Mouse (Mus musculus): Measurements from ENCODE around the gene Rnaset2a. TPM values are rescaled to one million over a fixed set of nuclear protein-coding genes. Genes with fewer than 3 reads are reported as not detected.
"Not testable (repeated sequence)": the region's sequence is repeated elsewhere in the genome, so short reads cannot be mapped to it uniquely, and the experiment has no call there.

Gene Rnaset2a
- polyA plus RNA-seq, 1 experiment from 2014 or later, result 21.6 TPM

DNA sequence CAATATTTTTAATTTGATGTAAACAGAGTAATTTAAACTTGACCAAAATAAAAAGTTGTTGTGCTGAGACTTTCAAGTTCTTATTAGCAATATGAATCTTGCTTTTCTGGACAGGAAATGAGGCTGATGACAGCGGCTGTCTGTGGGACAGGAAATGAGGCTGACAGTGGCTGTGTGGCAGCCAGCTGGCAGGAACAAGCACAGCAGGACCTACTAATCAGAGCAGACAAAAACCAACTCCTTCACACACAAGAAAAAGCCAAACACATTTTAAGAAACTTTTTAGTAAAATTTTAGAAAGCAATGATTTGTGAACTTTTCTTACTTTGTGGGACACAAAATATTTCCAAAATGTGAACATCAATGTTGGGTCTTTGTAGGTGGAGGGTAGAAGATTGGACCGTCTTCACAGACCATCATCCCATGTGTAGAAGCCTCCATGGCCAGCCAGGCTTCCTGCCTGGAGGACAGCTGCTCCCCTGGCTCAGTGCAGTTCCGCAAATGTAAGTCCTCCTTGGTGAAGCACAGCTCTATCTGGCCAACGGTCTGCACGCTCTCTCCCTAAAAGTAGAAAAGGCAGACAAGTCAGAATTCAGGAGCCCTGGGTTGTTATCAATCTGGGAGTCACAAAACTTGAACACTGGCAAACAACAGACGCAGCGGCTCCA lies 19.4 kb downstream of the Rnaset2a start:
- not testable (repeated sequence) for H3K4me2 ChIP-seq (replicated peaks); H3K36me3 ChIP-seq; H3K9me3 ChIP-seq (replicated peaks); H3K4me3 ChIP-seq; H3K4me1 ChIP-seq; ATAC-seq (ENCODE audit: low FRiP score); H3K27ac ChIP-seq; H3K27me3 ChIP-seq; H3K9ac ChIP-seq
- no CpG with 5 or more reads among the region's 7 CpGs for WGBS

DNA sequence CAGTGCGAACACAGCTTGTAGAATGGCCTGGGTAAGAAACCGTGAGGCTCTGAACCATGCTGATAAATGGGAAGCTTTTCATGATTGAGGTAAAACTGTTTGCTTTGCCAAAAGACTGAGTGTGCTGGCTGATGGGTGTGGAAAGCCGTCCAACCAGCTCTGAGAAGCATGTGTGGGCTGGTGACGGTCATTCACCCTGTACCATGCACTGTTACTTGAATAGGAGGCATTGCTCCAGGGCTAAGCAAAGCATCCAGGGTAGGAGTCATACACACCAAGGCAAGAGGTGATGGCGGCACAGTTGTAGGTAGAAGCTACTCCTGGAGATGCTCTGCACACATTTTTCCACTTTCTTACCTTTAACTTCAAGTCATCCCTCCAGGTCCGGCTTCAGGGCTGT lies 23.3 kb downstream of the Rnaset2a start:
- H3K27ac ChIP-seq; H3K4me3 ChIP-seq; H3K4me2 ChIP-seq (replicated peaks); H3K4me1 ChIP-seq; H3K36me3 ChIP-seq; H3K27me3 ChIP-seq; H3K9me3 ChIP-seq (replicated peaks); ATAC-seq (ENCODE audit: low FRiP score); H3K9ac ChIP-seq: not testable (repeated sequence)
- WGBS, result 88% methylated on average over 3 of the region's 6 CpGs

DNA sequence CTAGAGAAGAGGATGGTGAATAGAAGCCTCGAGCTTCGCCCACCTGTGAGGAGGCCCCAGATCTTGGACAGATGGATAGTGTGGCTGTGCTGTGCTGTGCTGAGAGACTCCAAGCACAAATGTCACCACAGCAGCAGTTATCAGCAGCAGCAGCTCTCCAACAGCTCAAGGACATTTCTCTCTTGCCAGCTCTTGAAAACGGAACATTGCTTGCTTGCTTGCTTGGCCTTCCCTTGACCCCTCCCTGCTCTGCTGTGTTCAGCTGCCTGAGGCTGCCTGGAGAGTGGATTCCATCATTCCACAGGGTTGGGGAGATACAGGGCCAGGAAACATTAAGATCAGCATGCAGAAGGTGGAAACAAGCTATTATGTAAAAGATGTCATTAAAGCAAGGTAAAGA lies 24.9 kb downstream of the Rnaset2a start:
- not testable (repeated sequence) for H3K27me3 ChIP-seq; H3K4me2 ChIP-seq (replicated peaks); ATAC-seq (ENCODE audit: low FRiP score); H3K4me1 ChIP-seq; H3K27ac ChIP-seq; H3K9ac ChIP-seq; H3K4me3 ChIP-seq; H3K36me3 ChIP-seq; H3K9me3 ChIP-seq (replicated peaks)
- WGBS, result no CpG with 5 or more reads among the region's 3 CpGs

DNA sequence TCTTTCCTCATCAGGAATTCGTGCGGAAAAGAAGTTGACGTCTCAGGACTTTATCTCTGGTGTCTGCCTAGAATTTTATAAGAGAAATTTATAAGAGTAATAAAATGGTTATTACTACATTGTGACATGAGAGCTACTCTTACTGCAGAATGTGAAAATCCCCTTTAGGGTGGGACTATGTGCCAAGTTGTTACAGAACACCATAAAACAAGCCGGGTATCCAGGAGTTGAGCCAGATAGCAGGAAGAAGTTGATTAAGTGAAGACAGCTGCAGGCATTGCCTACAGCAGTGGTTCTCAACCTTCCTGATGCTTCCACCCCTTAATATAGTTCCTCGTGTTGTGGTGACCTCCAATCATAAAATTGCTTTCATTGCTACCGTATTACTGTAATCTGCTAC lies 31.0 kb downstream of the Rnaset2a start:
- ATAC-seq (ENCODE audit: low FRiP score); H3K9ac ChIP-seq; H3K4me3 ChIP-seq; H3K4me1 ChIP-seq; H3K27ac ChIP-seq; H3K36me3 ChIP-seq; H3K27me3 ChIP-seq; H3K4me2 ChIP-seq (replicated peaks); H3K9me3 ChIP-seq (replicated peaks): not testable (repeated sequence)
- no CpG with 5 or more reads among the region's 6 CpGs for WGBS

DNA sequence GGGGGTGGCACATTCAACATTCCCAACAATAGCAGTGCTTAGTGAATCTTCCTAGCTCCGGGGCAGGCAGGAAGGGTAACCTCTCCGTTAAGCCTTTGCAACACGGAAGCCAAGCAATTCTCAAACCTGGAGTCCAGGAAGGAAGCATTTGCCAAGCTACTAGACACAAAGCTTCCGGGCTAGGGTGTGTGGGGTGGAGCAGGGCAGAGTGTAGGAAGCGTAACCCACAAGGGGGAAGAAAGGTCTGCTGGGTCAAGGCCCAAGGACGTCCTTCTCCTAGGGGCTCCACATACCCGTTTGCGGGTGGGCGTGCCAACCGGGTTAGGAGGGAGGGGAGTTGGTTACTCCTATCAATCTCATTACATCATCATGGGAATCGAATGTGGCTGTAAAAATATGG lies 31.5 kb downstream of the Rnaset2a start:
- H3K36me3 ChIP-seq; H3K4me3 ChIP-seq; H3K27me3 ChIP-seq; H3K27ac ChIP-seq; H3K4me2 ChIP-seq (replicated peaks); H3K9me3 ChIP-seq (replicated peaks); H3K9ac ChIP-seq; ATAC-seq (ENCODE audit: low FRiP score); H3K4me1 ChIP-seq: not testable (repeated sequence)
- 84% methylated on average over 6 of the region's 11 CpGs for WGBS

DNA sequence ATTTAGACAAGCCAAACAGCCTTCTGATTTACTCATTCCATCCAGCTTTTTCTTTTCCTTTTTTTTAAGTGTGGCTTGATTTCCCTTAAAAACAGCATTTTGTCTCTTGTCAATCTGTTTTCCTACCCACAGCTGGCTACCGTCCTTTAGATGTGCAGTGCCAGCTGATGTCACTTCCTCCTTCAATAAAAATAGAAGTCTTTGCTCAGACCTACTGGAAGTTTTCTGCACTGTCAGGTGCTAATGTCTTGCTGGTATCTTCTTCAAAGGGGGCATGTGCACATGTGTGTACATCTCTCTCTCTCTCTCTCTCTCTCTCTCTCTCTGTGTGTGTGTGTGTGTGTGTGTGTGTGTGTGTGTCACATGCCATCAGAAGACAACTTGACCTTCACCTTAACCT lies 35.7 kb downstream of the Rnaset2a start:
- H3K9ac ChIP-seq; H3K4me3 ChIP-seq; ATAC-seq (ENCODE audit: low FRiP score); H3K36me3 ChIP-seq; H3K4me2 ChIP-seq (replicated peaks); H3K9me3 ChIP-seq (replicated peaks); H3K27ac ChIP-seq; H3K27me3 ChIP-seq; H3K4me1 ChIP-seq: not testable (repeated sequence)
- no CpG with 5 or more reads among the region's 1 CpGs for WGBS

DNA sequence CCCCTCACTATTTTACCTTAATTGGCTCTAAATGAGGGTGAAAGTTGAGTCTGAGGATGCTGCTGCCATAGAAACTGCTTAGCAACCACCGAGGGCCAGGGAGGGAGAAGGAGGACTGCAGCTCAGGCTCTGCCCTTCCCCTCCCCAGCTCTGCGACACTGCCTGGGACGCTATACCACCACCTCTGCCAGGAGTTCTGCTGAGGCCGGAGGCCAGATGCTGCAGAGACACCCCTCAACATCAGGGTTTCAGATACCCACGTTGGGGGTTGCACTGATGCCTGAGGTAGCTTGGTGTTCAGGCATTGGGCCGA lies 46.6 kb downstream of the Rnaset2a start:
- not testable (repeated sequence) for H3K27ac ChIP-seq; H3K36me3 ChIP-seq; H3K4me3 ChIP-seq; H3K9me3 ChIP-seq (replicated peaks); H3K4me2 ChIP-seq (replicated peaks); H3K4me1 ChIP-seq; H3K9ac ChIP-seq; H3K27me3 ChIP-seq
- 36% methylated on average over 2 of the region's 6 CpGs for WGBS
- ATAC-seq (ENCODE audit: low FRiP score), result peak; percentile 86

DNA sequence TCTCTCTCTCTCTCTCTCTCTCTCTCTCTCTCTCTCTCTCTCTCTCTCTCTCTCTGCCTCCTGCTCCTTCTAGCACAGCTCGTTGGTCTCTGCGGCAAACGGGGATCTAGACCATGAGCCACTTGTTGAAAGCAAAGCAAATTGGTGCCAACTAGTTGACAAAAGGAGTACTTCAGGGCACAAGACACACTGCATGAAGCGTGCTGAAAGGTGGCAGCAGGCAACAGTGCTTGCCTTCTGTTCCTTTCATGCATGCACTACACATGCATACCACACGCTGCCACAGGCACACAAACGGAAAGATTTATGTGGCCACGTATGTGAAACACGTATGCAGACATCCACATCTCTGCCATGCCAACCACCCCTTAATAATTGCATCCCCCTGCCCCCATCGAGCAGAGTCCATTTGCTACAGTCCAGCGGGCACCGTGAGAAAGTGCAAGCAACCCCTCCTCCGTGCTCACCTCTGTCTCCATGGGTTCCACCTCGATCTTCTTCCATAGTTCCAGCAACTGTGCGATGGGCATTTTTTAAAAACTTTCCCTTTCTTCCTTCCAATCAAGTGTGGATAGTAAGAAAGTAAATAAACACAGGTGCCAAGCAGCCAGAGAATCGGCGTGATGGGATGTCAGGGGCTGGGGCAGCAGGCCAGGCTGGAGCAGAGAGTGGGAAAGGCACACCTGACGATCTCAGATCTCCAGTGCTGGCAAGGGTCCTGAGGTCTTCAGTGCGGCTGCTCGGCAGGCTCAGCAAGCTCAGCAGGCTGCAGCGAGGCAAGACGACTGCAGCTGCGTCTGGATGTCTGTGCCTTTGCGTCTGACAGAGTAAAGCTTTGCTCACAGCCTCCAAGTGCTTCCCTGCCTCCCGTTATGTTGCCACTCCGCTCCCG lies 47.2 kb downstream of the Rnaset2a start:
- ATAC-seq (ENCODE audit: low FRiP score), result peak; percentile 85
- H3K4me2 ChIP-seq (replicated peaks); H3K36me3 ChIP-seq; H3K9ac ChIP-seq; H3K4me1 ChIP-seq; H3K27me3 ChIP-seq; H3K4me3 ChIP-seq; H3K27ac ChIP-seq; H3K9me3 ChIP-seq (replicated peaks): not testable (repeated sequence)
- WGBS, result 35% methylated on average over 7 of the region's 26 CpGs

DNA sequence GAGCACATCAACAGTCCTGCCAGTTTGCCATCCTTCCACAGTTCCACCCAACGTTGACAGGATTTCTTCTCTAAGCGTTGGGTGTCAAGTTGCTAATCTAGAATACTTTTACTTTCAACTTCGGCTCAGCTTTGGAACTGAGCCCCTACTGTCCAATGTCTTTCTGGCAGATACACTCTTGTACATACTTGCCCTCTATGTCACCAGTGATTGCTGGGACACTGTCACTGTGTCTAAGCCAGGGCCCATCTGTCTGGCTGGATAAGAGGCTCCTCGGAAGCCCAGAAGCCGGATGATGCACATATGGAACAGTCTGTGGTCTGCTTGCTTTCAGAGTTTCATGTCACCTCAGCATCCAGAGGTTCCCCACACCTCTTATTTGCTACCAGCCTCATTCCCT lies 51.7 kb downstream of the Rnaset2a start:
- 86% methylated on average over 5 of the region's 5 CpGs for WGBS
- not testable (repeated sequence) for H3K27me3 ChIP-seq; H3K9ac ChIP-seq; H3K4me3 ChIP-seq; H3K27ac ChIP-seq; H3K9me3 ChIP-seq (replicated peaks); ATAC-seq (ENCODE audit: low FRiP score); H3K4me2 ChIP-seq (replicated peaks); H3K36me3 ChIP-seq; H3K4me1 ChIP-seq

DNA sequence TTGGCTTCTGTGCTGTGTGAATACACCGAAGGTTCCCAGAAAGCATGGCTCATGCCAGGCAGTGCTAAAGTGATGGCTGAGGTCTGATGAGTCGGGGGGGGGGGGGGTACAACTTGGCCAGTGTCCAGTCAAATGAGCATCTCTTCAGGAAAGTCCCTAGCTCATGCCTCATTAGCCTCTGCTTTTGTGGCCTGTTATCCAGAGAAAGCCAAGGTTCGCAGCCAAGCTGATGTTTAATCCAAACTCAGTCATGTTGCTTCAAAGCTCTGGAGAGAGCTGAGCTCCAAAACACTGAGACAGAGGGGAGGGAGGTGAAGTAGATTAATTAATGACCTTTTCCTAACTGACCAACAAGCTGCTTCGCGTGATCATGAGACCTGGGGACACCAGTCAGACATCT lies 52.2 kb downstream of the Rnaset2a start:
- H3K4me1 ChIP-seq; H3K27me3 ChIP-seq; H3K36me3 ChIP-seq; H3K27ac ChIP-seq; H3K4me2 ChIP-seq (replicated peaks); H3K4me3 ChIP-seq; ATAC-seq (ENCODE audit: low FRiP score); H3K9ac ChIP-seq; H3K9me3 ChIP-seq (replicated peaks): not testable (repeated sequence)
- 36% methylated on average over 3 of the region's 5 CpGs for WGBS

DNA sequence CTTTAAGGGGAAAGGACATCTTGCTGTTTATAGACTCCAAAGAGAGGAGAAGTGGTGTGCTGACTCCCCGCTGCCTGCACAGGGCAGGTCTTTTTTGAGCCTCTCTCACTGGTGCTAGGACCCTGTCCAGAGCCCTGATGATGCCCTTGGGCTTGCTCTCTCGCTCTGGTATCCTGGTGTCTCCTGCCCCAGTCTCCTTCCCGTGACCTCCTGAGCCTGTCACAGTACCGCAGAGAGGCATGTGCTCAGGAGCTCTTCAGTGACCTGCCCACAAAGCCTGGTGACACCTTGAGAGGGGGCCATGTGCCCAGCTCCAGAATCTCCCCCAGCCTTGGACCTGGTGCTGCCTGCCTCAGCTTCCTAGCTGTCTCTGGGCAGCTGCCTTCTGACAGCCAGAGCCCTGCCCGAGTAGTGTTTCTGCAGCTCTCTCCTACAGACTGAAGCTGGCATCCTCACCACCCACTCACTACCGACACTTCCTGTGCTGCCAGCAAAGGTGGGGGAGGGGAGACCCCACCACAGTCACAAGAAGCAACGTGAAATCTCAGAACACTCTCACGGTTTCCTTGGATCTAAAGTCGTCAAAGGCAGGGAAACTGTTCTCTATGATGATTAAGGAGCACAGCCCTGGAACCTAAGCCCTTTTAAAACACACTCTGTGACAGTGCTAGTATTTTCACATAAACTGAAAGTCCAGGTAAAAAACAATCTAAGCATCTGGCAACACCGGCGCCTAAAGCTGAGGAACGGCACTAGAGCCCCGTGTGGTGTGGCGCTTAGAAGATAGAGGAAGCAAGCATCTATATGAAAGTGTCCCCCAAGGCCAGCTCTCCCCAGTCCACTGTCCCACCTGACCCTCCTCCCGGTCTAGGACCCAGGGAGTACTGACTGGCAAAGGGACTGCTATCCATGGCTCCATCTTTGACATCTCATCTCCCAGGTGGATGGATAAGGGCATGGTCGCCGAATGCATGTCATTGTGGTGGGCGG lies 55.1 kb downstream of the Rnaset2a start:
- H3K27ac ChIP-seq; ATAC-seq (ENCODE audit: low FRiP score); H3K9me3 ChIP-seq (replicated peaks); H3K9ac ChIP-seq; H3K27me3 ChIP-seq; H3K4me1 ChIP-seq; H3K36me3 ChIP-seq; H3K4me3 ChIP-seq; H3K4me2 ChIP-seq (replicated peaks): not testable (repeated sequence)
- WGBS, result 59% methylated on average over 4 of the region's 18 CpGs

DNA sequence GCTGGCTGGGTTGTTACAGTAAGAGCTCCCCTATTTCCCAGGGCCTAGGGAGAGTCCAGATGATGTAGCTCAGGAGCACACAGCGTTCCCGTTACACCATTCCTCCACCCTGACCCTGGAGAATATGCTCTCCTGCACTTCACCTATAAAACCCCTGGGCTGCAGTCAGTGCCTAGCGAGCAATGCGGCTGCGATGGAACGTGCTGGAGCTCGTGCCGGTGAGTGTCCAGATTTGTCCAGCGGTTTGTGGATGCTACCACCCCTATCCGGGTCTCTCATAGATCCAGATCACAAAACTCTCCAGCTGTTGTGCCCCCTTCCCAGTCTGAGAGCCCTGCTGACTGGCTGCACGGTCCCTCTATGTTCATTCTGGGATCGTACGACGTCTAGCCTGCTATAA lies 56.6 kb downstream of the Rnaset2a start:
- H3K27me3 ChIP-seq; H3K4me3 ChIP-seq; H3K27ac ChIP-seq; ATAC-seq (ENCODE audit: low FRiP score); H3K9ac ChIP-seq; H3K9me3 ChIP-seq (replicated peaks); H3K4me1 ChIP-seq; H3K4me2 ChIP-seq (replicated peaks); H3K36me3 ChIP-seq: not testable (repeated sequence)
- 90% methylated on average over 14 of the region's 14 CpGs for WGBS

Data from hindbrain, embryonic 12.5 days (tissue).